ENCODE assay signal across 32 mouse cellular contexts in the genomic region with DNA sequence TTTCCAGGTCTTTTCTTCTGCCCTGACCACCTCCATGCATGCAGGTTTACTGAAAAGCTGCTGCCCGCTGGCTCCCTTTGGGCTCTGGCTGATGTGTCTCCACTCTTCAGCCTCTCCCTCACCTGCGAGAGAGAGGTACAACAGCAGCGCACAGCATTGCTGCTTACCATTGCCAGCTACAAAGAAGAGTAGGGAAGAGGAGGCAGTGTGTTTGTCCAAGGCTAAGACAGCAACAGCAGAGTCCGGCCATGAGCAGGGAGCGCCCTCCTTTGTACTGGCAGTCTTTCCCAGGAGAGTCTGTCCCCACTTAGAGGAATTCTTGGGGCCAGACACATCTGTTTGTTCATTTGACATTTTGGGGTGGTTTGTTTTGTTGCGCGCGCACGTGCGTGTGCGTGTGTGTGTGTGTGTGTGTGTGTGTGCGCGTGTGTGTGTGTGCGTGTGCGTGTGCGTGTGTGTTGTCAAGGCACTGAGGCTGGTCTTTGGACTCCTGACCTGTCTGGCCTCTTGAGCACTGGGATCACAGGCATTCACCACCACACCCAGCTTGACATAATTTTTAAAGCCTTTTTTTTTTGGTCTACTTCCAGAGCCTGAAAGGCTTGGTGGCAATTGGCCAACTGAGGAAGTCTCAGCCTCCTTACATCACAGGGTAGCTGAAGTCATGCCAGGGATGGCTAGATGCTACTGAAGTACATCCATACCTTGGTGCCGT. TPM values are rescaled to one million over a fixed set of nuclear protein-coding genes. Genes with fewer than 3 reads are reported as not detected.
DNase-seq lines count a peak whose midpoint lies in the region; ATAC-seq and TF ChIP-seq lines count a peak whose summit lies in the region.
"Had no signal": no experiment of that assay in that cellular context is flagged by ENCODE, and none has a peak within 500 bp of the region (broad histone marks: within the 10 kb centered on the region; RNA-seq: fewer than 3 reads in every experiment).

No protein-coding gene starts in this region.

- no peaks in the 10 kb centered on the region for H3K4me1 ChIP-seq in heart, adult 2 months (ENCODE audit: control insufficient read depth, insufficient read depth, low read length)
- H3K4me1 ChIP-seq in liver, adult 2 months (ENCODE audit: control insufficient read depth, insufficient read depth, low read length): no peaks in the 10 kb centered on the region
- peaks cover 32% of the 10 kb centered on the region for H3K4me1 ChIP-seq in liver, embryonic 12.5 days
- peaks cover 15% of the 10 kb centered on the region for H3K4me1 ChIP-seq in intestine, embryonic 16.5 days (ENCODE audit: control insufficient read depth, insufficient read depth, low read length)
- no peaks in the 10 kb centered on the region for H3K4me1 ChIP-seq in stomach, postnatal 0 days (replicated peaks; ENCODE audit: control insufficient read depth, insufficient read depth)
- H3K4me1 ChIP-seq: embryonic facial prominence, embryonic 13.5 days; forebrain, embryonic 10.5 days had no signal

- DNase-seq in heart, adult 11 months: peak; percentile 84
- DNase-seq in heart, adult 2 months: no peak
- peak; percentile 4 for DNase-seq in liver, adult 2 months (ENCODE audit: extremely low read depth, low read depth, low spot score)
- DNase-seq in stomach, postnatal 0 days (ENCODE audit: low spot score): no peak
- DNase-seq in thymus, postnatal 14 days: no peak
- DNase-seq in left cerebral cortex, adult 9 months (ENCODE audit: low spot score in 2 of 2): no peak
- DNase-seq: adrenal gland, postnatal 14 days; cerebellum, adult 11-12 months; cerebellum, adult 9-11 months; gastrocnemius, postnatal 10 days; heart, postnatal 4 days; kidney, adult 18-20 months; liver; lung, postnatal 4 days; thymus, adult 18-20 months; thymus, postnatal 36 days had no signal

- no peaks in the 10 kb centered on the region for H3K9me3 ChIP-seq in liver, embryonic 12.5 days (replicated peaks)
- no peaks in the 10 kb centered on the region for H3K9me3 ChIP-seq in intestine, embryonic 16.5 days (ENCODE audit: control insufficient read depth, low read length)
- H3K9me3 ChIP-seq in stomach, postnatal 0 days (ENCODE audit: control insufficient read depth, low read length): no peaks in the 10 kb centered on the region
- H3K9me3 ChIP-seq: embryonic facial prominence, embryonic 13.5 days; forebrain, embryonic 10.5 days; heart, embryonic 10.5 days; hindbrain, embryonic 13.5 days; megakaryocyte, embryonic 14.5 days; midbrain, embryonic 13.5 days; stomach, embryonic 15.5 days had no signal

- TF ChIP-seq POLR2A in heart, adult 2 months (IDR thresholded peaks at IDR 0.05; ENCODE audit: insufficient read depth, low read depth, low read length): no peak
- no peak for TF ChIP-seq POLR2A in liver, adult 2 months (IDR thresholded peaks at IDR 0.05; ENCODE audit: extremely low read depth, insufficient read depth, low read length)

- no peaks in the 10 kb centered on the region for H3K27me3 ChIP-seq in heart, adult 2 months (ENCODE audit: control insufficient read depth, insufficient read depth, low read length)
- no peaks in the 10 kb centered on the region for H3K27me3 ChIP-seq in liver, adult 2 months (ENCODE audit: control insufficient read depth, insufficient read depth, low read length)
- H3K27me3 ChIP-seq in liver, embryonic 12.5 days (replicated peaks): 0 out of 2 replicates have a peak, but pooled peaks cover under 1% of the 10 kb centered on the region
- H3K27me3 ChIP-seq in intestine, embryonic 16.5 days (replicated peaks; ENCODE audit: control insufficient read depth, insufficient read depth, low read length): no peaks in the 10 kb centered on the region
- H3K27me3 ChIP-seq in stomach, postnatal 0 days (ENCODE audit: control insufficient read depth, insufficient read depth, low read length): no peaks in the 10 kb centered on the region
- H3K27me3 ChIP-seq: CH12.LX; embryonic facial prominence, embryonic 13.5 days; hindbrain, embryonic 13.5 days; megakaryocyte, embryonic 14.5 days; midbrain, embryonic 13.5 days; Patski; stomach, embryonic 15.5 days had no signal

- no peak overlapping the region for H3K27ac ChIP-seq in heart, adult 2 months
- no peak overlapping the region for H3K27ac ChIP-seq in liver, adult 2 months (replicated peaks; ENCODE audit: insufficient read depth, low read depth, low read length)
- no peak overlapping the region for H3K27ac ChIP-seq in liver, embryonic 12.5 days
- H3K27ac ChIP-seq in intestine, embryonic 16.5 days (ENCODE audit: low read length): peak overlapping the region; percentile 64
- H3K27ac ChIP-seq in stomach, postnatal 0 days (replicated peaks): no peak overlapping the region
- H3K27ac ChIP-seq: embryonic facial prominence, embryonic 13.5 days; forebrain, embryonic 10.5 days; heart, embryonic 10.5 days; hindbrain, embryonic 13.5 days; midbrain, embryonic 13.5 days; stomach, embryonic 15.5 days had no signal

- no peaks in the 10 kb centered on the region for H3K79me2 ChIP-seq in heart, adult 2 months (replicated peaks; ENCODE audit: control insufficient read depth, insufficient read depth, low read length)
- no peaks in the 10 kb centered on the region for H3K79me2 ChIP-seq in liver, adult 2 months (ENCODE audit: control insufficient read depth, insufficient read depth, low read length)

- H3K4me2 ChIP-seq in liver, embryonic 12.5 days: no peak overlapping the region
- H3K4me2 ChIP-seq in intestine, embryonic 16.5 days (ENCODE audit: low read depth, low read length): no peak overlapping the region
- no peak overlapping the region for H3K4me2 ChIP-seq in stomach, postnatal 0 days (replicated peaks; ENCODE audit: low read depth)
- H3K4me2 ChIP-seq: embryonic facial prominence, embryonic 13.5 days; hindbrain, embryonic 13.5 days; midbrain, embryonic 13.5 days; stomach, embryonic 15.5 days had no signal

- TF ChIP-seq EP300 in heart, adult 2 months (IDR thresholded peaks at IDR 0.05; ENCODE audit: insufficient read depth, low read depth, low read length): no peak
- TF ChIP-seq EP300 in stomach, postnatal 0 days (optimal IDR thresholded peaks at IDR 0.05): no peak

- TF ChIP-seq CTCF in heart, adult 2 months (IDR thresholded peaks at IDR 0.05): no peak
- no peak for TF ChIP-seq CTCF in liver, adult 2 months (IDR thresholded peaks at IDR 0.05; ENCODE audit: low read depth, low read length)
- TF ChIP-seq CTCF in stomach, postnatal 0 days (IDR thresholded peaks at IDR 0.05; ENCODE audit: low read depth): no peak

- WGBS in heart, adult 2 months: 78% methylated on average over 17 of the region's 17 CpGs
- WGBS in liver, adult 2 months: 92% methylated on average over 17 of the region's 17 CpGs
- 90% methylated on average over 17 of the region's 17 CpGs for WGBS in liver, embryonic 12.5 days (ENCODE audit: insufficient replicate concordance)
- 85% methylated on average over 17 of the region's 17 CpGs for WGBS in intestine, embryonic 16.5 days
- WGBS in stomach, postnatal 0 days: 76% methylated on average over 17 of the region's 17 CpGs

- H3K4me3 ChIP-seq in heart, adult 2 months: no peak overlapping the region
- H3K4me3 ChIP-seq in liver, adult 2 months (ENCODE audit: insufficient read depth, low read depth, low read length): no peak overlapping the region
- no peak overlapping the region for H3K4me3 ChIP-seq in liver, embryonic 12.5 days
- no peak overlapping the region for H3K4me3 ChIP-seq in intestine, embryonic 16.5 days (ENCODE audit: low read length)
- no peak overlapping the region for H3K4me3 ChIP-seq in stomach, postnatal 0 days (ENCODE audit: low read depth, low read length)
- H3K4me3 ChIP-seq: embryonic facial prominence, embryonic 13.5 days; forebrain, embryonic 10.5 days; heart, embryonic 10.5 days; hindbrain, embryonic 13.5 days; megakaryocyte, embryonic 14.5 days; midbrain, embryonic 13.5 days; stomach, embryonic 15.5 days had no signal

- H3K9ac ChIP-seq in heart, adult 2 months (ENCODE audit: low read depth, low read length): no peak overlapping the region
- no peak overlapping the region for H3K9ac ChIP-seq in liver, adult 2 months (ENCODE audit: low read depth, low read length)
- no peak overlapping the region for H3K9ac ChIP-seq in liver, embryonic 12.5 days
- no peak overlapping the region for H3K9ac ChIP-seq in intestine, embryonic 16.5 days (ENCODE audit: low read depth, low read length)
- H3K9ac ChIP-seq in stomach, postnatal 0 days (ENCODE audit: low read length): no peak overlapping the region
- H3K9ac ChIP-seq: embryonic facial prominence, embryonic 13.5 days; hindbrain, embryonic 13.5 days; midbrain, embryonic 13.5 days; stomach, embryonic 15.5 days had no signal

- no peak for ATAC-seq in liver, embryonic 12.5 days
- peak; percentile 70 for ATAC-seq in intestine, embryonic 16.5 days
- ATAC-seq in stomach, postnatal 0 days (ENCODE audit: low FRiP score, low TSS enrichment): peak; percentile 55; the same call in 1 of the 2 replicates
- ATAC-seq: forebrain, embryonic 16.5 days; midbrain, embryonic 13.5 days; Patski had no signal

- no peaks in the 10 kb centered on the region for H3K36me3 ChIP-seq in heart, adult 2 months (ENCODE audit: control insufficient read depth, insufficient read depth, low read length)
- peaks cover 5% of the 10 kb centered on the region for H3K36me3 ChIP-seq in liver, adult 2 months (ENCODE audit: control insufficient read depth, insufficient read depth, low read length)
- peaks cover 55% of the 10 kb centered on the region for H3K36me3 ChIP-seq in liver, embryonic 12.5 days
- peaks cover 7% of the 10 kb centered on the region for H3K36me3 ChIP-seq in intestine, embryonic 16.5 days (ENCODE audit: control insufficient read depth, insufficient read depth, low read length)
- peaks cover 10% of the 10 kb centered on the region; the same call in 1 of the 2 replicates for H3K36me3 ChIP-seq in stomach, postnatal 0 days (ENCODE audit: control insufficient read depth, insufficient read depth, low read length)

- intact Hi-C loops in heart, adult 2 months (cut with DNase I): loop anchor here (10.0 kb wide), 1 partner anchor 516 kb away; no protein-coding TSS in a partner anchor

RNA-seq across cellular contexts. Expression of gene Sap30l, which starts 7.7 kb away (rescaled TPM):
- 10 to 100 TPM; 43.2 to 49.2 TPM for total RNA-seq in heart, adult 2 months (2021)
- 18.8 and 21.2 TPM in 2 replicates for polyA plus RNA-seq in heart, adult 2 months (2012; rRNA removed)
- 22.4 and 24.3 TPM in 2 replicates for total RNA-seq in liver, adult 2 months (2014; rRNA removed)
- 24.5 and 30.1 TPM in 2 replicates for polyA plus RNA-seq in liver, adult 2 months (2012; rRNA removed)
- polyA plus RNA-seq in liver, embryonic 12.5 days (2016; fragmentation: Nextera tagmentation; extraction: Ambion mirVana): 9.2 and 10.0 TPM in 2 replicates
- 5.9 and 6.7 TPM in 2 replicates for polyA plus RNA-seq in intestine, embryonic 16.5 days (2015; fragmentation: Nextera tagmentation; extraction: Ambion mirVana)
- polyA plus RNA-seq in stomach, postnatal 0 days (2015; fragmentation: Nextera tagmentation; extraction: Ambion mirVana): 8.7 TPM in 2 replicates

RNA-seq across cellular contexts. Expression of gene Hand1, which starts 23.4 kb away (rescaled TPM):
- total RNA-seq in heart, adult 2 months (2021): not detected
- not detected in 2 replicates for polyA plus RNA-seq in heart, adult 2 months (2012; rRNA removed)
- total RNA-seq in liver, adult 2 months (2014; rRNA removed): not detected in 2 replicates
- not detected in 2 replicates for polyA plus RNA-seq in liver, adult 2 months (2012; rRNA removed)
- polyA plus RNA-seq in liver, embryonic 12.5 days (2016; fragmentation: Nextera tagmentation; extraction: Ambion mirVana): 1.6 and 3.0 TPM in 2 replicates
- 22.0 and 23.0 TPM in 2 replicates for polyA plus RNA-seq in intestine, embryonic 16.5 days (2015; fragmentation: Nextera tagmentation; extraction: Ambion mirVana)
- 0.12 and 0.16 TPM in 2 replicates for polyA plus RNA-seq in stomach, postnatal 0 days (2015; fragmentation: Nextera tagmentation; extraction: Ambion mirVana)
- total RNA-seq: CH12.LX; gastrocnemius, postnatal 10 days; left cerebral cortex, postnatal 14 days; monocyte, adult 5-6 weeks had no signal
- polyA plus RNA-seq: C2C12; forebrain, embryonic 10.5 days; forebrain, embryonic 16.5 days; gonadal fat pad, adult 2 months; hindbrain, embryonic 13.5 days; midbrain, embryonic 13.5 days; Patski had no signal

Comparison
In these comparisons a context has a peak if more than half of its experiments do, and no peak if none do; other contexts are left out.
1. DNase-seq: peak in heart, adult 11 months (single experiment) and liver, adult 2 months (single experiment); none in heart, adult 2 months (0 of 2), stomach, postnatal 0 days (single experiment), thymus, postnatal 14 days (single experiment) and left cerebral cortex, adult 9 months (0 of 2).